Mouse (Mus musculus): ENCODE measurements around the gene Tstd1.

DNA sequence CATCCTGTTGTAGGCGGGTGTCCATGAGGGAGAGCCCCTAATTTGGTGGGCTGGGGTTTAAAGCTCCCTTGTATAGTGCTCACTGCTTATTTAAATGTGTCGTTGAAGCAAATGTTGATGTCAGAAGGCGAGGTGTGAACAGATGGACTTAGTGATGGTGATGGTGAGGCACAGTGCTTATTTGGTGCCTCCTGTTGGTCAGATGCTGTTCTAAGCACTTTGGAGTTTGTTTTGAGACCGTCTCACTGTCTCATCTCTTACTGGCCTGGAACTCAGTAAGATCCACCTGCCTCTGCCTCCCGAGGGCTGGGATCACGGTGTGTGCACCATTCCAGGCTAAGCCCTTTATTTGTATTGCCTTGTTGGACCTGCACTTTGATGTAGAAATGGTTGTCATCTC lies 36.3 kb downstream of the Tstd1 start:
- TF ChIP-seq CTCF (IDR thresholded peaks at IDR 0.05 in 2 of 3, conservative IDR thresholded peaks at IDR 0.05 in 1 of 3; ENCODE audit: control insufficient read depth in 1 of 3, insufficient read depth in 1 of 3, low read depth in 2 of 3, low read length in 3 of 3, poor library complexity in 1 of 3, severe bottlenecking in 1 of 3) (no peak), BHLHE40 (IDR thresholded peaks at IDR 0.05; ENCODE audit: borderline replicate concordance, low read depth, low read length) (no peak), CHD1 (IDR thresholded peaks at IDR 0.05; ENCODE audit: low read depth, low read length) (no peak), HCFC1 (IDR thresholded peaks at IDR 0.05; ENCODE audit: low read depth, low read length) (no peak), POLR2A (IDR thresholded peaks at IDR 0.05; ENCODE audit: control insufficient read depth in 1 of 2, insufficient read depth in 1 of 2, low read depth in 1 of 2, low read length in 2 of 2, poor library complexity in 1 of 2) (no peak), MEF2A (IDR thresholded peaks at IDR 0.05; ENCODE audit: extremely low read depth, insufficient replicate concordance, low read depth, low read length, poor library complexity, severe bottlenecking) (no peak), RAD21 (IDR thresholded peaks at IDR 0.05; ENCODE audit: low read depth, low read length) (no peak), TBP (IDR thresholded peaks at IDR 0.05; ENCODE audit: low read depth, low read length) (no peak), EP300 (IDR thresholded peaks at IDR 0.05; ENCODE audit: low read depth in 1 of 2, low read length in 2 of 2) (no peak)
